Mouse (Mus musculus): Measurements from ENCODE around the gene Gm42906. TPM values are rescaled to one million over a fixed set of nuclear protein-coding genes. Genes with fewer than 3 reads are reported as not detected.
A peak's percentile ranks its signal among the peaks of the same experiment; 100 is the strongest.

Gene Gm42906
- polyA plus RNA-seq, 1 experiment = not detected

DNA sequence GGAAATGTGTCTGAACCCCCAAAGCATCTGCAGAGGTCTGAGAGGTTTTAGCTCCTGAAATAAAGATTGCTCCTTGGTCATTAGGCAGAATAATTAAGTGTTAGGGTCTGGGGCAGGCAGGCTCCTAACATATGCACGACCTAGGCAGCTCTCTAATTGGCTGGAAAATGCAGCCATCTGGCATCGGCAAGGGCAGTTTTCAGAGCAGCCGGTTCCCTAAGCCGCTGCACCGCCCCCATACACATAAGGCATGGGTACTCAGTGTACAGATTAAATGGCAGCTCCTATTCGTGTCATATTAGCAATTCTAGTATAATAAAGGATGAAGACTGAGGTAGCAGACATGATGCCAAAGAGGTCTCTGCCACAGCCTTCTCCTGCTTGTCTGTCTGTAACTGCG, 400.8 kb downstream of the Gm42906 start:
- Histone ChIP-seq H3K4me3 (ENCODE audit: insufficient read depth, low read length) (no peak overlapping the region), H3K27ac (ENCODE audit: insufficient read depth, low read length) (no peak overlapping the region), H3K4me1 (ENCODE audit: control insufficient read depth, insufficient read depth, low read length) (peaks cover 9% of the 10 kb centered on the region; the same call in 1 of the 2 replicates)
- TF ChIP-seq CTCF (IDR thresholded peaks at IDR 0.05; ENCODE audit: extremely low read depth, insufficient read depth, low read length) (no peak), POLR2A (IDR thresholded peaks at IDR 0.05; ENCODE audit: extremely low read depth, insufficient read depth, low read length) (no peak)

DNA sequence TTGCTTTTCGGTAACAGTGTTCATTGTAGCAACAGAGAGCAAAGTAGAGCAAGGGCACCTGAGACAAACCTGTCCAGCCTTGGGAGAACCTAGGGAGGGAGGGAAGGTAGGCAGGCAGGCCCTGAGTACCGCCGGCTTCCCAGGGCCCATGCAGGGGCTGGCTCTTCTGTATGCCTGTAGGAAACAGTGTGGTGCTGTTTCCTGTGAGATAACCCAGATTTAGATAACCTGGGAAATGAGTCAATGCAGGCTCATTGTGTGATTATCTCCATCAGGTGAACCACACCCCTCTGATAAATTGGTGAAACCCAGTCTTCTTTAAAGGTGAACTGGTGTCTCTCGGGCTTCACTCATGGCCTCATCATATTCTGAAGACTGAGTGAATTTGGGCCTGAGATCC, 401.9 kb downstream of the Gm42906 start:
- Histone ChIP-seq H3K4me3 (ENCODE audit: insufficient read depth, low read length) (no peak overlapping the region), H3K4me1 (ENCODE audit: control insufficient read depth, insufficient read depth, low read length) (peaks cover 13% of the 10 kb centered on the region), H3K27ac (ENCODE audit: insufficient read depth, low read length) (no peak overlapping the region)
- no peak for TF ChIP-seq CTCF (IDR thresholded peaks at IDR 0.05; ENCODE audit: extremely low read depth, insufficient read depth, low read length)
- no peak for TF ChIP-seq POLR2A (IDR thresholded peaks at IDR 0.05; ENCODE audit: extremely low read depth, insufficient read depth, low read length)

GRCm38 (mm10) chr5:151024483-151024882, 403.5 kb downstream of the Gm42906 start:
- H3K4me3 ChIP-seq (ENCODE audit: insufficient read depth, low read length) = no peak overlapping the region
- peaks cover 18% of the 10 kb centered on the region for H3K4me1 ChIP-seq (ENCODE audit: control insufficient read depth, insufficient read depth, low read length)
- TF ChIP-seq CTCF (IDR thresholded peaks at IDR 0.05; ENCODE audit: extremely low read depth, insufficient read depth, low read length) = no peak
- TF ChIP-seq POLR2A (IDR thresholded peaks at IDR 0.05; ENCODE audit: extremely low read depth, insufficient read depth, low read length) = no peak
- H3K27ac ChIP-seq (ENCODE audit: insufficient read depth, low read length) = no peak overlapping the region

- peak overlapping the region; percentile 71 for H3K27ac ChIP-seq (ENCODE audit: insufficient read depth, low read length)
- H3K4me1 ChIP-seq (ENCODE audit: control insufficient read depth, insufficient read depth, low read length) = peaks cover 20% of the 10 kb centered on the region
- no peak overlapping the region for H3K4me3 ChIP-seq (ENCODE audit: insufficient read depth, low read length)
- TF ChIP-seq CTCF (IDR thresholded peaks at IDR 0.05; ENCODE audit: extremely low read depth, insufficient read depth, low read length) (no peak), POLR2A (IDR thresholded peaks at IDR 0.05; ENCODE audit: extremely low read depth, insufficient read depth, low read length) (no peak)
Measured at GRCm38 (mm10) chr5:151023461-151023860, 404.5 kb downstream of the Gm42906 start.

- no peak overlapping the region for H3K4me3 ChIP-seq (ENCODE audit: insufficient read depth, low read length)
- H3K27ac ChIP-seq (ENCODE audit: insufficient read depth, low read length) = peak overlapping the region; percentile 71
- TF ChIP-seq POLR2A (IDR thresholded peaks at IDR 0.05; ENCODE audit: extremely low read depth, insufficient read depth, low read length) (no peak), CTCF (IDR thresholded peaks at IDR 0.05; ENCODE audit: extremely low read depth, insufficient read depth, low read length) (no peak)
- H3K4me1 ChIP-seq (ENCODE audit: control insufficient read depth, insufficient read depth, low read length) = peaks cover 20% of the 10 kb centered on the region
Measured at GRCm38 (mm10) chr5:151022939-151023338, 405.0 kb downstream of the Gm42906 start.

- Histone ChIP-seq H3K4me1 (ENCODE audit: control insufficient read depth, insufficient read depth, low read length) (peaks cover 20% of the 10 kb centered on the region), H3K4me3 (ENCODE audit: insufficient read depth, low read length) (no peak overlapping the region), H3K27ac (ENCODE audit: insufficient read depth, low read length) (peak overlapping the region; percentile 71; the same call in 1 of the 2 replicates)
- TF ChIP-seq CTCF (IDR thresholded peaks at IDR 0.05; ENCODE audit: extremely low read depth, insufficient read depth, low read length) (no peak), POLR2A (IDR thresholded peaks at IDR 0.05; ENCODE audit: extremely low read depth, insufficient read depth, low read length) (no peak)
Measured at GRCm38 (mm10) chr5:151022026-151022425, 405.9 kb downstream of the Gm42906 start.

- Histone ChIP-seq H3K27ac (ENCODE audit: insufficient read depth, low read length) (peak overlapping the region; percentile 74), H3K4me1 (ENCODE audit: control insufficient read depth, insufficient read depth, low read length) (peaks cover 20% of the 10 kb centered on the region), H3K4me3 (ENCODE audit: insufficient read depth, low read length) (no peak overlapping the region)
- TF ChIP-seq CTCF (IDR thresholded peaks at IDR 0.05; ENCODE audit: extremely low read depth, insufficient read depth, low read length) (no peak), POLR2A (IDR thresholded peaks at IDR 0.05; ENCODE audit: extremely low read depth, insufficient read depth, low read length) (no peak)
Measured at GRCm38 (mm10) chr5:151020831-151021230, 407.1 kb downstream of the Gm42906 start.

- H3K4me3 ChIP-seq (ENCODE audit: insufficient read depth, low read length) = no peak overlapping the region
- peaks cover 20% of the 10 kb centered on the region for H3K4me1 ChIP-seq (ENCODE audit: control insufficient read depth, insufficient read depth, low read length)
- TF ChIP-seq CTCF (IDR thresholded peaks at IDR 0.05; ENCODE audit: extremely low read depth, insufficient read depth, low read length) (no peak), POLR2A (IDR thresholded peaks at IDR 0.05; ENCODE audit: extremely low read depth, insufficient read depth, low read length) (no peak)
- peak overlapping the region; percentile 74 for H3K27ac ChIP-seq (ENCODE audit: insufficient read depth, low read length)
Measured at GRCm38 (mm10) chr5:151020031-151020820, 407.7 kb downstream of the Gm42906 start.

GRCm38 (mm10) chr5:151018959-151019358, 409.0 kb downstream of the Gm42906 start:
- Histone ChIP-seq H3K27ac (ENCODE audit: insufficient read depth, low read length) (no peak overlapping the region), H3K4me1 (ENCODE audit: control insufficient read depth, insufficient read depth, low read length) (peaks cover 20% of the 10 kb centered on the region), H3K4me3 (ENCODE audit: insufficient read depth, low read length) (no peak overlapping the region)
- no peak for TF ChIP-seq CTCF (IDR thresholded peaks at IDR 0.05; ENCODE audit: extremely low read depth, insufficient read depth, low read length)
- no peak for TF ChIP-seq POLR2A (IDR thresholded peaks at IDR 0.05; ENCODE audit: extremely low read depth, insufficient read depth, low read length)

- Histone ChIP-seq H3K4me3 (ENCODE audit: insufficient read depth, low read length) (no peak overlapping the region), H3K27ac (ENCODE audit: insufficient read depth, low read length) (no peak overlapping the region), H3K4me1 (ENCODE audit: control insufficient read depth, insufficient read depth, low read length) (peaks cover 18% of the 10 kb centered on the region)
- TF ChIP-seq POLR2A (IDR thresholded peaks at IDR 0.05; ENCODE audit: extremely low read depth, insufficient read depth, low read length) (no peak), CTCF (IDR thresholded peaks at IDR 0.05; ENCODE audit: extremely low read depth, insufficient read depth, low read length) (no peak)
Measured at GRCm38 (mm10) chr5:151018450-151018849, 409.5 kb downstream of the Gm42906 start.

Other genes starting within 250 kb of the Gm42906 start
- 9.2 and 10.8 TPM in 2 replicates for gene Stard13, start 194.3 kb downstream of the Gm42906 start, polyA plus RNA-seq (2012; rRNA removed)
- 0.04 TPM in 1 of 2 replicates, not detected in the other for gene Vmn2r18, start 177.9 kb upstream of the Gm42906 start, polyA plus RNA-seq (2012; rRNA removed)
- gene Rfc3, start 223.1 kb upstream of the Gm42906 start, polyA plus RNA-seq (2012; rRNA removed) = 9.6 and 11.5 TPM in 2 replicates